ENCODE assay signal across 8 mouse cellular contexts in the genomic region with DNA sequence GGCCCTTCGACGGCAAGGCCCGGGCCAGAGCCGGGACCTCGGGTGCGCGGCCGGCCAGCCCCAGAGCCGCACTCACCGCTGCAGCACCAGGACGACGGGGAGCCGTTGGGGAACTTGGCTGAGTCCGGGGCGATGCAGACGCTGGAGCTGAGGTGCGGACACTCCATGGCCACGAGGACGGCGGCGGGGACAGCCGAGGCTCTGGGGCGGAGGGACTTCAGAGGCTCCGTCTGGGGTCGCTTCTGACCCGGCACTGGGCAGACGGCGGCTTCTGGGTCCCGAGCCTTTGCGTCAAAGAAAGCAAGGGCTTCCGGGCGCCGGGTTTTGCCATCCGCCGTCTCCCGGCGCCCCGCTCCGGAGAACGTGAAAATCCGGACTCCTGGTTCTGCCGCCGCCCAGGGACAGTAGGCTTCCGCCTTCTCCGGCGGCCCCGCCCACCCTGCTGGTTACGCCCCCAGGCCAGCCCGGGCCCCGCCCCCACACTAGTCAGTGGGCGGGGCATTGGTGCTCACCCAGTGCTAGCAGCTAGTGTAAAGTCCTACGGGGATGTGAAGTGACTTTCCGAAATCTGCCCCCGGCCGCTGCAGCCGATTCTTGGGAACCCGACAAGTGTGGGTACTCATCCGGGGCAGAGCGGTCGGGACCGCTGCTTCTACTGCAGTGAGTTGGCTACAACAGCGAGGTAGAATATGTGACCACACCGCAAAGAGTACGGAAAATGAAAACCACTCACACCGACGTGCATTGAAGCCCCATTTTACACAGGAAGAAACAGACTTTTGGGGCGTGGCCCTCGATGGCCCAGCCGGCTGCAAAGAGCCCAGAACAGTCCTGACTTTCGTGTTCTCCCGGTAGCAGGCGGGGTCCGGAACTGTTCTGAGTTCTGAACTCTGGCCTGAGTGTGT. TPM values are rescaled to one million over a fixed set of nuclear protein-coding genes. Genes with fewer than 3 reads are reported as not detected.
DNase-seq lines count a peak whose midpoint lies in the region; ATAC-seq and TF ChIP-seq lines count a peak whose summit lies in the region.

A gene (minus strand): TSS at position 435 of the 905 bp plus-strand sequence.

- H3K4me1 ChIP-seq in heart, embryonic 11.5 days (ENCODE audit: control insufficient read depth, insufficient read depth, low read length) = peaks cover 23% of the 10 kb centered on the region
- H3K4me1 ChIP-seq in kidney, embryonic 16.5 days (ENCODE audit: insufficient read depth, low read length) = peaks cover 60% of the 10 kb centered on the region
- H3K4me1 ChIP-seq in liver, adult 2 months (ENCODE audit: control insufficient read depth, insufficient read depth, low read length) = peaks cover 24% of the 10 kb centered on the region

- DNase-seq in B cell, adult 2 months = peak; percentile 97
- DNase-seq in brain, adult 2 months (ENCODE audit: low read depth, low spot score) = peak; percentile 97
- peak; percentile 85 for DNase-seq in liver, adult 2 months (ENCODE audit: extremely low read depth, low read depth, low spot score)
- peak; percentile 97 for DNase-seq in splenic B cell, adult 2 months (ENCODE audit: low read depth, low spot score)

- peak; percentile 68 for TF ChIP-seq POLR2A in liver, adult 2 months (IDR thresholded peaks at IDR 0.05; ENCODE audit: extremely low read depth, insufficient read depth, low read length)
- peak; percentile 49 for TF ChIP-seq POLR2A in myocyte (IDR thresholded peaks at IDR 0.05; ENCODE audit: insufficient read length, low read depth)

- WGBS in heart, embryonic 11.5 days (ENCODE audit: insufficient replicate concordance) = under 1% methylated on average over 72 of the region's 73 CpGs
- WGBS in kidney, embryonic 16.5 days = under 1% methylated on average over 73 of the region's 73 CpGs
- under 1% methylated on average over 73 of the region's 73 CpGs for WGBS in liver, adult 2 months

- H3K36me3 ChIP-seq in heart, embryonic 11.5 days (ENCODE audit: control insufficient read depth, insufficient read depth, low read length) = no peaks in the 10 kb centered on the region
- no peaks in the 10 kb centered on the region for H3K36me3 ChIP-seq in kidney, embryonic 16.5 days (ENCODE audit: insufficient read depth, low read length)
- H3K36me3 ChIP-seq in liver, adult 2 months (ENCODE audit: control insufficient read depth, insufficient read depth, low read length) = no peaks in the 10 kb centered on the region
- H3K36me3 ChIP-seq in myocyte (ENCODE audit: control insufficient read depth, insufficient read depth) = no peaks in the 10 kb centered on the region
- H3K36me3 ChIP-seq in splenic B cell, adult 2 months (ENCODE audit: control insufficient read depth, insufficient read depth, low read length, poor library complexity, severe bottlenecking) = no peaks in the 10 kb centered on the region

- peak within 1 kb of the TSS; percentile 95 for H3ac ChIP-seq in myocyte (ENCODE audit: control insufficient read depth, insufficient read length)

- H3K4me2 ChIP-seq in heart, embryonic 11.5 days = peak within 1 kb of the TSS; percentile 69
- peak within 1 kb of the TSS; percentile 88 for H3K4me2 ChIP-seq in kidney, embryonic 16.5 days (replicated peaks; ENCODE audit: low read depth, low read length)
- peak within 1 kb of the TSS; percentile 93 for H3K4me2 ChIP-seq in myocyte (ENCODE audit: low read depth)

- peak within 1 kb of the TSS; percentile 97 for H3K4me3 ChIP-seq in heart, embryonic 11.5 days (ENCODE audit: low read depth, low read length)
- peak within 1 kb of the TSS; percentile 86 for H3K4me3 ChIP-seq in kidney, embryonic 16.5 days (ENCODE audit: low read length)
- H3K4me3 ChIP-seq in liver, adult 2 months (ENCODE audit: insufficient read depth, low read depth, low read length) = peak within 1 kb of the TSS; percentile 97
- H3K4me3 ChIP-seq in myocyte = peak within 1 kb of the TSS; percentile 73

- peak; percentile 92 for ATAC-seq in erythroblast, adult 5-6 weeks (replicated peaks; ENCODE audit: low FRiP score, poor library complexity, severe bottlenecking)
- ATAC-seq in heart, embryonic 11.5 days (replicated peaks; ENCODE audit: insufficient number of reproducible peaks, low FRiP score, low TSS enrichment) = peak; percentile 91
- ATAC-seq in kidney, embryonic 16.5 days (ENCODE audit: low FRiP score, low TSS enrichment) = peak; percentile 89

- H3K79me2 ChIP-seq in liver, adult 2 months (ENCODE audit: control insufficient read depth, insufficient read depth, low read length) = peaks cover 23% of the 10 kb centered on the region; the same call in 1 of the 2 replicates
- H3K79me2 ChIP-seq in myocyte (ENCODE audit: control insufficient read depth, insufficient read depth) = peaks cover 42% of the 10 kb centered on the region

- H3K9ac ChIP-seq in heart, embryonic 11.5 days (ENCODE audit: low read depth, low read length) = peak within 1 kb of the TSS; percentile 99
- H3K9ac ChIP-seq in kidney, embryonic 16.5 days (replicated peaks; ENCODE audit: low read length) = peak within 1 kb of the TSS; percentile 99
- peak within 1 kb of the TSS; percentile 100 for H3K9ac ChIP-seq in liver, adult 2 months (ENCODE audit: low read depth, low read length)

- H3K27me3 ChIP-seq in heart, embryonic 11.5 days (ENCODE audit: control insufficient read depth, insufficient read depth, low read length) = no peaks in the 10 kb centered on the region
- no peaks in the 10 kb centered on the region for H3K27me3 ChIP-seq in kidney, embryonic 16.5 days (ENCODE audit: insufficient read depth, low read length)
- no peaks in the 10 kb centered on the region for H3K27me3 ChIP-seq in liver, adult 2 months (ENCODE audit: control insufficient read depth, insufficient read depth, low read length)
- H3K27me3 ChIP-seq in myocyte (ENCODE audit: control insufficient read depth, insufficient read depth, insufficient read length) = no peaks in the 10 kb centered on the region
- no peaks in the 10 kb centered on the region for H3K27me3 ChIP-seq in splenic B cell, adult 2 months (ENCODE audit: control insufficient read depth, insufficient read depth, low read length, poor library complexity, severe bottlenecking)

- no peaks in the 10 kb centered on the region for H3K9me3 ChIP-seq in heart, embryonic 11.5 days (replicated peaks; ENCODE audit: control insufficient read depth, low read length)
- no peaks in the 10 kb centered on the region for H3K9me3 ChIP-seq in kidney, embryonic 16.5 days (ENCODE audit: low read length)

- TF ChIP-seq CTCF in liver, adult 2 months (IDR thresholded peaks at IDR 0.05; ENCODE audit: low read depth, low read length) = no peak

- peak within 1 kb of the TSS; percentile 96 for H3K27ac ChIP-seq in heart, embryonic 11.5 days (ENCODE audit: low read depth, low read length)
- peak within 1 kb of the TSS; percentile 96 for H3K27ac ChIP-seq in kidney, embryonic 16.5 days (ENCODE audit: low read length)
- H3K27ac ChIP-seq in liver, adult 2 months (replicated peaks; ENCODE audit: insufficient read depth, low read depth, low read length) = peak within 1 kb of the TSS; percentile 95

TF ChIP-seq in myocyte, 11 proteins besides CTCF, POLR2A, EP300 and RAD21:
- TF ChIP-seq MYOD1 (IDR thresholded peaks at IDR 0.05; ENCODE audit: control insufficient read depth in 1 of 3, insufficient read length in 2 of 3, low read depth in 2 of 3) (peak in 1 of 3 experiments; percentile 23), POLR2AphosphoS2 (IDR thresholded peaks at IDR 0.05; ENCODE audit: insufficient read length, low read depth) (peak; percentile 8), SRF (IDR thresholded peaks at IDR 0.05; ENCODE audit: control insufficient read depth, insufficient read length, low read depth) (no peak)
TF ChIP-seq in myocyte: peak in this region for 2.

RNA-seq across cellular contexts. Expression of the gene that starts here (rescaled TPM):
- total RNA-seq in erythroblast, adult 5-6 weeks (2015; ENCODE audit: low replicate concordance) = 13.6 and 24.6 TPM in 2 replicates
- 29.6 and 31.6 TPM in 2 replicates for total RNA-seq in erythroblast, adult 5-6 weeks (2017; ENCODE audit: low replicate concordance)
- 45.0 and 47.6 TPM in 2 replicates for polyA plus RNA-seq in heart, embryonic 11.5 days (2014; fragmentation: Nextera tagmentation; extraction: Ambion mirVana)
- 62.4 and 67.1 TPM in 2 replicates for polyA plus RNA-seq in kidney, embryonic 16.5 days (2015; fragmentation: Nextera tagmentation; extraction: Ambion mirVana)
- 37.7 and 41.5 TPM in 2 replicates for total RNA-seq in liver, adult 2 months (2014; rRNA removed)
- 9.8 and 11.2 TPM in 2 replicates for polyA plus RNA-seq in liver, adult 2 months (2012; rRNA removed)
- polyA plus RNA-seq in myocyte (2012; fragmentation: generic; extraction: Trizol) = 20.4 TPM

Comparison
In these comparisons a context has a peak if more than half of its experiments do, and no peak if none do; other contexts are left out.
1. Peak in every context shown above with its lines: DNase-seq, ATAC-seq, H3K4me3 ChIP-seq and H3K27ac ChIP-seq.